Mouse (Mus musculus): ENCODE data around the gene Pacsin1. TPM values are rescaled to one million over a fixed set of nuclear protein-coding genes. Genes with fewer than 3 reads are reported as not detected.

Pacsin1 gene
- polyA plus RNA-seq, 2 experiments: 0.03 to 0.14 TPM

GRCm38 (mm10) chr17:27657123-27657522 lies 1.8 kb downstream of the Pacsin1 start:
- no peak for TF ChIP-seq CTCF (IDR thresholded peaks at IDR 0.05; ENCODE audit: low read depth)
- no peak for TF ChIP-seq EP300 (IDR thresholded peaks at IDR 0.05; ENCODE audit: low read depth)
- no peak overlapping the region for H3K4me2 ChIP-seq (ENCODE audit: low read depth)
- peaks cover 0 to 6% of the 10 kb centered on the region in 2 experiments; a peak in 2 of 4 replicates for H3K4me1 ChIP-seq (replicated peaks; ENCODE audit: control insufficient read depth in 2 of 2, insufficient read depth in 2 of 2, low read length in 1 of 2)
- DNase-seq (ENCODE audit: low read depth in 3 of 3, low spot score in 3 of 3): no peak
- H3K27me3 ChIP-seq (ENCODE audit: control insufficient read depth, insufficient read depth, low read length): peaks cover 34% of the 10 kb centered on the region
- H3K9me3 ChIP-seq (ENCODE audit: control insufficient read depth, low read length): no peaks in the 10 kb centered on the region
- no peak for ATAC-seq (ENCODE audit: insufficient read depth)
- no peak overlapping the region for H3K27ac ChIP-seq
- no peaks in the 10 kb centered on the region for H3K36me3 ChIP-seq (replicated peaks; ENCODE audit: control insufficient read depth, insufficient read depth, low read depth)
- 42% methylated on average over 8 of the region's 8 CpGs for WGBS (ENCODE audit: insufficient replicate concordance)
- no peak overlapping the region for H3K4me3 ChIP-seq (ENCODE audit: insufficient read depth in 1 of 2, low read depth in 2 of 2, low read length in 2 of 2)
- no peak overlapping the region for H3K9ac ChIP-seq (replicated peaks)

DNA sequence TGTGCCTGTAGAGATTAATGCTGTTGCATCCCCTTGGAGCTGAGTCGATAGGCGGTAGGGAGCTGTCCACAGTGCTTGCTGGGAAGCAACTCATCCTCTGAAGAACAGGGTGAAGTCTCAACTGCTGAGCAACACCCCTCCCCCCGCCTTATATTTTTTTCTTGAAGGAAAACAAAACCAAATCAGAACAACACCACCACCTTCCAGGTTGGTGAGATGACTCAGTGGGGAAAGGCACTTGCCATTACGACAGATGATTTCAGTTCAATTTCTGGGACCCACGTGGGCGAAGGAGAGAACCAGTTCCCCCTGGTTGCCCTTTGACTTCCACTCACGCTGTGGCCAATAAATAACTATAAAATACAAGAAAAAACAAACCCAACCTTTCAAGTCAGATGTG lies 3.5 kb downstream of the Pacsin1 start:
- WGBS (ENCODE audit: insufficient replicate concordance): 64% methylated on average over 7 of the region's 7 CpGs
- Histone ChIP-seq H3K27me3 (ENCODE audit: control insufficient read depth, insufficient read depth, low read length) (peaks cover 34% of the 10 kb centered on the region), H3K9me3 (ENCODE audit: control insufficient read depth, low read length) (no peaks in the 10 kb centered on the region)

GRCm38 (mm10) chr17:27671720-27672119 lies 16.4 kb downstream of the Pacsin1 start:
- Histone ChIP-seq H3K4me3 (ENCODE audit: insufficient read depth in 1 of 2, low read depth in 2 of 2, low read length in 2 of 2) (no peak overlapping the region), H3K27ac (no peak overlapping the region), H3K9ac (replicated peaks) (no peak overlapping the region), H3K4me1 (replicated peaks; ENCODE audit: control insufficient read depth in 2 of 2, insufficient read depth in 2 of 2, low read length in 1 of 2) (no peaks in the 10 kb centered on the region), H3K27me3 (ENCODE audit: control insufficient read depth, insufficient read depth, low read length) (no peaks in the 10 kb centered on the region), H3K9me3 (ENCODE audit: control insufficient read depth, low read length) (no peaks in the 10 kb centered on the region), H3K4me2 (ENCODE audit: low read depth) (no peak overlapping the region), H3K36me3 (replicated peaks; ENCODE audit: control insufficient read depth, insufficient read depth, low read depth) (no peaks in the 10 kb centered on the region)
- TF ChIP-seq CTCF (IDR thresholded peaks at IDR 0.05; ENCODE audit: low read depth) (no peak), EP300 (IDR thresholded peaks at IDR 0.05; ENCODE audit: low read depth) (no peak)
- DNase-seq (ENCODE audit: low read depth in 3 of 3, low spot score in 3 of 3) (no peak), ATAC-seq (ENCODE audit: insufficient read depth) (no peak)
- WGBS (ENCODE audit: insufficient replicate concordance): 65% methylated on average over 6 of the region's 6 CpGs

More for the DNA sequence above, 3.5 kb downstream of the Pacsin1 start:
- Histone ChIP-seq H3K9ac (replicated peaks) (no peak overlapping the region), H3K27ac (no peak overlapping the region), H3K4me3 (ENCODE audit: insufficient read depth in 1 of 2, low read depth in 2 of 2, low read length in 2 of 2) (no peak overlapping the region), H3K4me1 (replicated peaks; ENCODE audit: control insufficient read depth in 2 of 2, insufficient read depth in 2 of 2, low read length in 1 of 2) (0 out of 4 replicates have a peak, but pooled peaks cover 0 to under 1% of the 10 kb centered on the region in 2 experiments), H3K36me3 (replicated peaks; ENCODE audit: control insufficient read depth, insufficient read depth, low read depth) (no peaks in the 10 kb centered on the region), H3K4me2 (ENCODE audit: low read depth) (no peak overlapping the region)
- DNase-seq (ENCODE audit: low read depth in 3 of 3, low spot score in 3 of 3): no peak
- no peak for TF ChIP-seq EP300 (IDR thresholded peaks at IDR 0.05; ENCODE audit: low read depth)
- no peak for TF ChIP-seq CTCF (IDR thresholded peaks at IDR 0.05; ENCODE audit: low read depth)
- no peak for ATAC-seq (ENCODE audit: insufficient read depth)

DNA sequence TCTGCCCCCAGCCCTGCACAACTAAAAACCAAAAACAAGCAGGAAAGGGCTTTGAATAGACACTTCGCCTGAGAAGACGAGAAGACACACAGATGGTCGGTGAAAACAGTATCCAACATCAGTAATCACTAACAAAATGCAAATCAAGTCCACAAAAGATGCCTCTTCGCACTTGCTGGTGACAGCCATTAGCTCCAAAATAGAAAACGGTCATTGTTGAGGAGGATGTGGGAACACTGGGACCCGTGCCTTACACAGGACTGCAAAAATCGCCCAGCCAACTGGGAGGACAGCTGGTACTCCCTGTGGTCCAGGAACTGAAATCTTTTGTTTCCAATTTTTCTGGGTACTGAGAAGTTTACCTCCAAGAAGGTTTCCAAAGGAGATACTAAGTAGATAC lies 18.6 kb downstream of the Pacsin1 start:
- ATAC-seq (ENCODE audit: insufficient read depth) (no peak), DNase-seq (ENCODE audit: low read depth in 3 of 3, low spot score in 3 of 3) (no peak)
- TF ChIP-seq CTCF (IDR thresholded peaks at IDR 0.05; ENCODE audit: low read depth): no peak
- no peak for TF ChIP-seq EP300 (IDR thresholded peaks at IDR 0.05; ENCODE audit: low read depth)
- Histone ChIP-seq H3K4me1 (replicated peaks; ENCODE audit: control insufficient read depth in 2 of 2, insufficient read depth in 2 of 2, low read length in 1 of 2) (no peaks in the 10 kb centered on the region), H3K27ac (no peak overlapping the region), H3K36me3 (replicated peaks; ENCODE audit: control insufficient read depth, insufficient read depth, low read depth) (no peaks in the 10 kb centered on the region), H3K9me3 (ENCODE audit: control insufficient read depth, low read length) (no peaks in the 10 kb centered on the region), H3K27me3 (ENCODE audit: control insufficient read depth, insufficient read depth, low read length) (no peaks in the 10 kb centered on the region), H3K4me3 (ENCODE audit: insufficient read depth in 1 of 2, low read depth in 2 of 2, low read length in 2 of 2) (no peak overlapping the region), H3K4me2 (ENCODE audit: low read depth) (no peak overlapping the region), H3K9ac (replicated peaks) (no peak overlapping the region)
- 68% methylated on average over 7 of the region's 7 CpGs for WGBS (ENCODE audit: insufficient replicate concordance)

DNA sequence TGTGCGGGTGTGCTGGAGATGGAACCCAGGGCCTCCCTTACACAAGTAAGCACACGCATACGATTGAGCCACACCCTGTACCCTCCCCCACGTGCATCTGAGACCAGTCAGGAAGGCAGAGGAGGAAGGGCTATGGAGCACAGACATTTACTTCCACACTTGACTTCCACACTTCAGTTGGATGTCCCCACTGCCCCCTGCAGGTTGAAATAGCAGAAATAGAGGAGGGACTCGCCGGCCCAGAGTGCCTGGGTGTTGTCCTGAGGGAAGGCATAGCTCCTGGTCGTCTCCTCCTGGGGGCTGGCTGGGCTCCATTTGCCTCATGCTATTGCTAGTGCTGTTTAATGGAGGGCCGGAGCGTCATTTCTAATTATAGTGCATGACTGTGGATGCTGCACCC lies 20.1 kb downstream of the Pacsin1 start:
- WGBS (ENCODE audit: insufficient replicate concordance): 31% methylated on average over 9 of the region's 9 CpGs
- H3K4me3 ChIP-seq (ENCODE audit: insufficient read depth in 1 of 2, low read depth in 2 of 2, low read length in 2 of 2): no peak overlapping the region

More for the DNA sequence above, 20.1 kb downstream of the Pacsin1 start:
- Histone ChIP-seq H3K27ac (no peak overlapping the region), H3K4me2 (ENCODE audit: low read depth) (no peak overlapping the region), H3K27me3 (ENCODE audit: control insufficient read depth, insufficient read depth, low read length) (no peaks in the 10 kb centered on the region), H3K36me3 (replicated peaks; ENCODE audit: control insufficient read depth, insufficient read depth, low read depth) (no peaks in the 10 kb centered on the region), H3K9ac (replicated peaks) (no peak overlapping the region), H3K9me3 (ENCODE audit: control insufficient read depth, low read length) (no peaks in the 10 kb centered on the region), H3K4me1 (replicated peaks; ENCODE audit: control insufficient read depth in 2 of 2, insufficient read depth in 2 of 2, low read length in 1 of 2) (no peaks in the 10 kb centered on the region)
- TF ChIP-seq CTCF (IDR thresholded peaks at IDR 0.05; ENCODE audit: low read depth) (peak; percentile 36), EP300 (IDR thresholded peaks at IDR 0.05; ENCODE audit: low read depth) (no peak)
- ATAC-seq (ENCODE audit: insufficient read depth) (no peak), DNase-seq (ENCODE audit: low read depth in 3 of 3, low spot score in 3 of 3) (no peak)

Data from liver, embryonic 14.5 days (tissue).